Mouse (Mus musculus): ENCODE results near the gene Ssna1. TPM values are rescaled to one million over a fixed set of nuclear protein-coding genes. Genes with fewer than 3 reads are reported as not detected.

The Ssna1 gene
- polyA plus RNA-seq, 1 experiment from 2014 or later: 200 TPM

- no peaks in the 10 kb centered on the region for H3K9me3 ChIP-seq
- H3K9ac ChIP-seq: no peak within 1 kb of the TSS
- H3K27ac ChIP-seq: peak within 1 kb of the TSS; percentile 36; the same call in 1 of the 2 replicates
- WGBS: 80% methylated on average over 10 of the region's 10 CpGs
- peak within 1 kb of the TSS; percentile 24; the same call in 1 of the 2 replicates for H3K4me2 ChIP-seq (replicated peaks)
- peaks cover 6% of the 10 kb centered on the region for H3K27me3 ChIP-seq (replicated peaks)
- ATAC-seq: peak; percentile 74
- H3K4me3 ChIP-seq (replicated peaks): no peak within 1 kb of the TSS
- peaks cover 11% of the 10 kb centered on the region for H3K4me1 ChIP-seq (replicated peaks)
- peaks cover 18% of the 10 kb centered on the region for H3K36me3 ChIP-seq
Measured at GRCm38 (mm10) chr2:25246183-25247072, 25.8 kb downstream of the Ssna1 start, which contains the start of gene AL732309.1. Gene AL732309.1 (minus strand): TSS chr2:25246863.

GRCm38 (mm10) chr2:25244144-25244543 is 28.1 kb downstream of the Ssna1 start:
- Histone ChIP-seq H3K27ac (no peak overlapping the region), H3K9ac (0 out of 2 replicates have a peak overlapping the region, but pooled peaks have one; percentile 8), H3K36me3 (peaks cover 9% of the 10 kb centered on the region; the same call in 1 of the 2 replicates), H3K4me3 (replicated peaks) (no peak overlapping the region), H3K4me2 (replicated peaks) (no peak overlapping the region), H3K4me1 (replicated peaks) (peaks cover 17% of the 10 kb centered on the region), H3K27me3 (replicated peaks) (peaks cover 6% of the 10 kb centered on the region), H3K9me3 (no peaks in the 10 kb centered on the region)
- ATAC-seq: no peak
- WGBS: 87% methylated on average over 4 of the region's 4 CpGs

DNA sequence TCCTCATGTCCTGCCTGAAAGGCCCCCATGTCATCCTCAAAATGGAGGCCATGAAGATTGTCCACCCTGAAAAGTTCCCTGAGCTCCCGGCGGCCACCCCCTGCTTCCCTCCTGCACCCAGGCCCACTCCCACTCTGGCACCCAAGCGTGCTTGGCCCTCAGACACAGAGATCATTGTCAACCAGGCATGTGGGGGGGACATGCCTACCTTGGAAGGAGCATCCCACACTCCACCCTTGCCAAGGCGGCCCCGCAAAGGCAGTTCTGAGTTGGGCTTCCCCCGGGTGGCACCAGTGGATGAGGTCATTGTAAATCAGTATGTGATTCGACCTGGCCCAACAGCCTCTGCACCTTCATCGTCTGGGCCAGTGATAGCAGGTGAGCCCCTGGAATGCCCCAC is 28.9 kb downstream of the Ssna1 start:
- Histone ChIP-seq H3K9ac (no peak overlapping the region), H3K4me3 (replicated peaks) (0 out of 2 replicates have a peak overlapping the region, but pooled peaks have one; percentile 55), H3K27ac (no peak overlapping the region), H3K36me3 (0 out of 2 replicates have a peak, but pooled peaks cover 3% of the 10 kb centered on the region), H3K9me3 (no peaks in the 10 kb centered on the region), H3K27me3 (replicated peaks) (peaks cover 6% of the 10 kb centered on the region), H3K4me1 (replicated peaks) (peaks cover 17% of the 10 kb centered on the region), H3K4me2 (replicated peaks) (peak overlapping the region; percentile 97)
- ATAC-seq: no peak
- 67% methylated on average over 8 of the region's 8 CpGs for WGBS

DNA sequence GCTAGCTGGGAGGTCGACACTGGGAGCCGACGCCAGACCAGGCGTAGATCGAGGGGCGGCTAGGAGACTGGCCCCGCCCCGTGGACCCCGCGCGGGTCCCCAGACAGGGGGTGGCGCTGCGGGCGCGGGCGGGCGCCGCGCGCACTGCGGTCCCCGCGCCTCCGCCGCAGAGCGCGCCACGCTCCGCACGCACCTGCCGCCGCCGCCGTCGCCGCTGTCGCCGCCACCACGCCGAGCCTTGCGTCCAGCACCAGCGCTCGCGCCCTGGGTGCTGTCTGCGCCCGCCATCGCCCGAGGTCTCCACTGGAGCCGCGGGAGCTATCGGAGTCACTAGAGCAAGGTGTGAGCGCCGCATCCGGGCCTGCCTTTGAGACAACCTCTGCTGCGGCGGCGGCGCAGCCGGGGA is 30.1 kb downstream of the Ssna1 start, which contains the start of the genes Rnf208 and Cysrt1:
TSS of gene Rnf208 (plus strand) at position 155 of the 406 bp plus-strand sequence.
TSS of gene Cysrt1 (minus strand) at position 352 of the 406 bp plus-strand sequence.
- no peak for ATAC-seq
- H3K27ac ChIP-seq: peak within 1 kb of the TSS; percentile 72
- peak within 1 kb of the TSS; percentile 97 for H3K4me2 ChIP-seq (replicated peaks)

DNA sequence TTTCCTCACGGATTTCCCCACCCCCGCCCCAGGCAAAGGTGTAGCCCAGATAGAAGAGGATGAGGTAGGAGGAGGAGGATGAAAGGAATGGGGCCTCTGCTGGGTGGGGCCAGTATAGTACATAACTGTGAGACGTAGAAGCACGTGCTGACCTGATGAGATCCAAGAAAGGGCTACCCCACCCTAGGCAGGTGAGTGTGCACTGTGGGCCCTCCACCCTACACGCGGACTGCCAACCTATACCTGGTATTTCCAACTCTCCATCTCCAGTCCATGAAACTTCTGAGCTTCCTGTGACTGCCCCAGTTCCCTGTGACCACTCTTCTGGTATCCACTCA is 30.8 kb downstream of the Ssna1 start:
- Histone ChIP-seq H3K4me3 (replicated peaks) (peak overlapping the region; percentile 55), H3K9ac (peak overlapping the region; percentile 57; the same call in 1 of the 2 replicates), H3K9me3 (no peaks in the 10 kb centered on the region), H3K4me1 (replicated peaks) (peaks cover 20% of the 10 kb centered on the region), H3K27me3 (replicated peaks) (peaks cover 6% of the 10 kb centered on the region), H3K27ac (peak overlapping the region; percentile 72; the same call in 1 of the 2 replicates), H3K4me2 (replicated peaks) (peak overlapping the region; percentile 97), H3K36me3 (no peaks in the 10 kb centered on the region)
- ATAC-seq: peak; percentile 63
- WGBS: 12% methylated on average over 6 of the region's 6 CpGs

More for the DNA sequence above, 30.1 kb downstream of the Ssna1 start, which contains the start of the genes Rnf208 and Cysrt1:
- WGBS: under 1% methylated on average over 51 of the region's 59 CpGs
- Histone ChIP-seq H3K4me1 (replicated peaks) (peaks cover 23% of the 10 kb centered on the region), H3K9ac (peak within 1 kb of the TSS; percentile 57), H3K27me3 (replicated peaks) (peaks cover 6% of the 10 kb centered on the region), H3K9me3 (no peaks in the 10 kb centered on the region), H3K4me3 (replicated peaks) (peak within 1 kb of the TSS; percentile 55), H3K36me3 (no peaks in the 10 kb centered on the region)

DNA sequence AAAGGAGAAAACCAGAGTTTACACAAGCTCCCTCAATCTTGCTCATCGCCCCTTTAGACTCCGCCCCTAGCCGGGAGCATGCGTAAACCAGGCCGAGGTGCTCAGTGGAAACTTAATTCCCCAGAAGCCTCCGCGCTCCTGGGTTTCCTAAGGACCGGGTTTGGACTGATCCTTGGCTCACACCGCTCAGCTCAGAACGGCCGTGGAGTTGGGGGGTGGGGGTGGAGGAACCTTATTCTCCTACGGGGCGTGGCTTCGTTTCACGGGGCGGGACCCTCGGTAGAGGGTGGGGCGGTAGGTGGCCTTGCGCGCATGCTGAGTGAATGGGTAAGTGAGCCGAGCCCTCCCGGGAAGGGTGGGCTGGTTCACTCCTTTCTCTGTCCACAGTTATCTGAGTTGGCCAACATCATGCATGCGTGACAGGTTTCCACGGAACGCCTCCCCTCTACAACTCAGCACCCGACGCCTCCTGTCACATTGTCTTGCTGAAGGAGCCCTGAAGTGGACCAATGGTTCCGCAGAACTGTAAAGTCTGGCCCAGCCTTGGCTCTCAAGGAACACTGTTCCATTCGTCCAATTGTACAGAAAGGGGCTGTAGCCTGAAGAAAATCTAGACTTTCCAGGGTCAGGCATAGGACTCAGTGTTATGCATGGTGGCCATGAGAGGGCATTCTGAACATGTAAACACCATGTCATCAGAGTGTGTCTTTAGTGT is 31.4 kb downstream of the Ssna1 start:
- Histone ChIP-seq H3K27me3 (replicated peaks) (peaks cover 6% of the 10 kb centered on the region), H3K4me1 (replicated peaks) (peaks cover 20% of the 10 kb centered on the region), H3K36me3 (no peaks in the 10 kb centered on the region), H3K4me3 (replicated peaks) (peak overlapping the region; percentile 55), H3K27ac (peak overlapping the region; percentile 72), H3K9me3 (no peaks in the 10 kb centered on the region), H3K4me2 (replicated peaks) (peak overlapping the region; percentile 97), H3K9ac (0 out of 2 replicates have a peak overlapping the region, but pooled peaks have one; percentile 15)
- 2% methylated on average over 29 of the region's 29 CpGs for WGBS
- peak; percentile 80 for ATAC-seq

DNA sequence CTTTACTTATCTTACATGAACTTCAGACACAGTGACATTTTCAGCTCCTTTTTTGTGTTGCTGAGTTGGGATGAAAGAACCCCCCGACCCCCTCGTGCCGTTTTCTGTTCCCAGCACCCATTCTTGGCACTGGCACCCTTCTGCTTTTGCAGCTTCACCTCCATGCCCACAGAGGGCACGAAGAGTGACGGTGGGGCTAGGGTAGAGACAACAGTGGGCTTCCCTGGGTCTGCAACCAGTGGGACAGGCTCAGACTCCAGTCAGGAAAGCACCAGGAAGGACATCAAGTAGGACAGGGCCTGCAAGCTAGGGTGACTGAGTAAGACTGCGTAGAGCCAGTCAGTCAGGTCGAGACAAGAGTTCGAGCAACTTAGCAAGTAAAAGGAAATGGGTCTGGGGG is 31.9 kb downstream of the Ssna1 start:
- Histone ChIP-seq H3K4me1 (replicated peaks) (peaks cover 18% of the 10 kb centered on the region), H3K4me3 (replicated peaks) (peak overlapping the region; percentile 55), H3K36me3 (no peaks in the 10 kb centered on the region), H3K9ac (0 out of 2 replicates have a peak overlapping the region, but pooled peaks have one; percentile 15), H3K9me3 (no peaks in the 10 kb centered on the region), H3K4me2 (replicated peaks) (peak overlapping the region; percentile 97), H3K27ac (peak overlapping the region; percentile 72; the same call in 1 of the 2 replicates), H3K27me3 (replicated peaks) (peaks cover 6% of the 10 kb centered on the region)
- peak; percentile 10; the same call in 1 of the 2 replicates for ATAC-seq
- 51% methylated on average over 8 of the region's 8 CpGs for WGBS

DNA sequence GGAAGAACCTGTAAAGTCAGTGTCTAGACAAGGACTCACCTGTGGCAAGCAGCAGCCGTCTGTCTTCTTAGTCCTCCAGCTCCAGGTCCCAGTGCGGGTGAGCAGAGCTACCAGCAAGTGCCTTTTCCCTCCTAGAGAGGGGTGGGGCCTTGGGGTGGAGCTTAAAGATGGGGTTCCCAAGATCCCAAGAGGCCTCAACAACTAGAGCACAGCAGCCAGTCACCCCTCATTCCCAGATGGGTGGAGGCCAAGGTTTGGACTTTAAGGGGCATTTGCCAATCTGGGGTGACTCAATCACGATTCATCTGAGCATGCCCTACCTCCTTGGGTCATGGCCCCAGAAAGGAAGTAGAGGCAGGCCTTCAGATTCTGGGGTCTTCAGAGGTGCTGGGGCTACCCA is 32.5 kb downstream of the Ssna1 start:
- Histone ChIP-seq H3K9me3 (no peaks in the 10 kb centered on the region), H3K4me3 (replicated peaks) (no peak overlapping the region), H3K9ac (no peak overlapping the region), H3K36me3 (no peaks in the 10 kb centered on the region), H3K27me3 (replicated peaks) (peaks cover 6% of the 10 kb centered on the region), H3K4me1 (replicated peaks) (peaks cover 18% of the 10 kb centered on the region), H3K4me2 (replicated peaks) (no peak overlapping the region), H3K27ac (no peak overlapping the region)
- ATAC-seq: no peak
- 96% methylated on average over 3 of the region's 3 CpGs for WGBS

DNA sequence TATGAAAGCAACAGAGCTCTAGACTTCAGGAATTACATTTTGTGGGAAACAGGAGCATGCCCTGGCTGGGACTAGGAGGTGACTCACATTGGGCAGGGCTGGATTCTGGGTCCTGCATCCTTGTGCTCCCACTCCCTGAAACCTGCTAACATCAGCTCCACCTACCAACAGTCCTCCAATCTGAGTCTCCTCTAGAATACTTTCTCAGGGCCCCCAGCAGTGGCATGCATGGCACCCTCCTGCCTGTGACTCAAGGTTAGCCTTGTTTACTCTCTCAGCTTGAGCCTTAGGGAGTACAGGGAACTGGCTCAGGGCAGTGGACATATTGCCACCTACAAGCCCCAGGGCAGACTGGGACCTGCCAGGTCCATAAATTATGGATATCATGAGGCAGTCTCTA is 34.1 kb downstream of the Ssna1 start:
- Histone ChIP-seq H3K27ac (0 out of 2 replicates have a peak overlapping the region, but pooled peaks have one; percentile 5), H3K4me3 (replicated peaks) (no peak overlapping the region), H3K27me3 (replicated peaks) (peaks cover 6% of the 10 kb centered on the region), H3K9ac (no peak overlapping the region), H3K36me3 (no peaks in the 10 kb centered on the region), H3K4me1 (replicated peaks) (peaks cover 18% of the 10 kb centered on the region), H3K9me3 (no peaks in the 10 kb centered on the region), H3K4me2 (replicated peaks) (no peak overlapping the region)
- ATAC-seq: no peak

DNA sequence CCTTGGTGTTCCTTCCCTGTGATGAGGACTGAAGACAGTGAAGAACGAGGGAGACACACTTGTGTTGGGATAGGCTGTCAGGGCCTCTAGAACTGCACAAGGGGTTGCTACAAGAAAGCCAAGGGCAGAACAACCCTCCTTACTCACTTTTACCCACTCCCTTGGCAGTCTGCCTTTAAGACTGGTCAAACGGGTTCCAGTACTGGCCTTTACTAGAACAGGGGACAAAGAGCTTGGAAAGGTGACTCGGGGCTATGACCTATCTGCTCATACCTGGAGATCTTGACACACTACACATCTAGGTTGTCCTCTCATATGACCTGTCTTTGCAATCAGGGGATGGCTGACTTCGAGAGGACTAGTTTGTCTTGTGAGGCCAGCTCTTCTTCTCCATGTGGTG is 34.7 kb downstream of the Ssna1 start:
- no peak for ATAC-seq

GRCm38 (mm10) chr2:25236614-25237013 is 35.6 kb downstream of the Ssna1 start, which contains the start of gene Rnf224:
Gene Rnf224 (minus strand): TSS chr2:25236787.
- Histone ChIP-seq H3K4me1 (replicated peaks) (peaks cover 14% of the 10 kb centered on the region), H3K4me2 (replicated peaks) (no peak within 1 kb of the TSS), H3K4me3 (replicated peaks) (no peak within 1 kb of the TSS), H3K9me3 (no peaks in the 10 kb centered on the region), H3K27ac (peak within 1 kb of the TSS; percentile 9; the same call in 1 of the 2 replicates), H3K9ac (no peak within 1 kb of the TSS), H3K27me3 (replicated peaks) (peaks cover under 1% of the 10 kb centered on the region; the same call in 1 of the 2 replicates), H3K36me3 (no peaks in the 10 kb centered on the region)
- 34% methylated on average over 8 of the region's 8 CpGs for WGBS
- ATAC-seq: no peak

More for the DNA sequence above, 34.7 kb downstream of the Ssna1 start:
- peaks cover 4% of the 10 kb centered on the region for H3K27me3 ChIP-seq (replicated peaks)
- WGBS: 55% methylated on average over 4 of the region's 4 CpGs
- no peaks in the 10 kb centered on the region for H3K9me3 ChIP-seq
- no peak overlapping the region for H3K9ac ChIP-seq
- peaks cover 18% of the 10 kb centered on the region for H3K4me1 ChIP-seq (replicated peaks)
- H3K4me3 ChIP-seq (replicated peaks): no peak overlapping the region
- H3K4me2 ChIP-seq (replicated peaks): no peak overlapping the region
- peak overlapping the region; percentile 5; the same call in 1 of the 2 replicates for H3K27ac ChIP-seq
- no peaks in the 10 kb centered on the region for H3K36me3 ChIP-seq
